Mouse (Mus musculus): ENCODE measurements around the gene Sema4d.

DNA sequence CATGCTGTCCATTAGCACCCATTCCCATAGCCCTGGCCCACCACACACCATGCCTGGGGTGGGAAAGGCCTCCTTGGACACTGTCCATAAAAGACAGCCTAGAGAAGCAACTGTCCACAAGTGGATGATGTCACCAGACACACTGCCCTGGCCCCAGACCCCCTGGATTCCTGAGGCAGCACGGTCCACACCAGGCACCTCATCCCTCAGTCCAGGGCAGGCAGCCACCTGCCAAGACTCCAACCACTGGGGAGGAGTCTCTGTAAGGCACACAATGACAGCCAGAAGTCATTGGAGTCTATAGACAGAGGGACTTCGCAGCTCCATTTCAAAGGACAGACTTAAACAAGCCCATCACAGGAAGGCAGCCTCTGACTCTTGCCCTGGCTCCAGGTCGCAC lies 1.9 kb downstream of the Sema4d start:
- TF ChIP-seq CTCF (IDR thresholded peaks at IDR 0.05; ENCODE audit: control insufficient read depth, insufficient read depth, low read length) = no peak
- TF ChIP-seq POLR2A (IDR thresholded peaks at IDR 0.05; ENCODE audit: borderline replicate concordance, control insufficient read depth, low read depth, low read length) = no peak
